Mouse (Mus musculus) heart, embryonic 10.5 days (tissue): ENCODE results near the gene Gm45717. TPM values are rescaled to one million over a fixed set of nuclear protein-coding genes. Genes with fewer than 3 reads are reported as not detected.

Experiments
- DNase-seq: peaks from one replicate; pipeline ENCODE4 v3.0.0-alpha.2; 2017; ENCODE audit warnings: low spot score
- H3K27ac ChIP-seq: fragments of 300-500 bp; sonication (generic); 2 replicates; pipeline ENCODE4 v1.5.1; 2016; ENCODE audit warnings: mild to moderate bottlenecking
- H3K27me3 ChIP-seq: fragments of 300-500 bp; sonication (generic); 2 replicates; pipeline ENCODE4 v1.6.1; 2016; ENCODE audit warnings: mild to moderate bottlenecking; ENCODE audit not compliant: poor library complexity, insufficient read depth, severe bottlenecking
- H3K36me3 ChIP-seq: fragments of 300-500 bp; sonication (generic); 2 replicates; pipeline ENCODE4 v1.6.1; 2016; ENCODE audit warnings: mild to moderate bottlenecking, moderate library complexity
- H3K4me1 ChIP-seq: fragments of 300-500 bp; sonication (generic); 2 replicates; pipeline ENCODE4 v1.6.1; 2016; ENCODE audit warnings: mild to moderate bottlenecking
- H3K4me3 ChIP-seq: fragments of 300-500 bp; sonication (generic); 2 replicates; pipeline ENCODE4 v1.5.1; 2016; ENCODE audit warnings: mild to moderate bottlenecking, moderate library complexity
- H3K9me3 ChIP-seq: fragments of 300-500 bp; sonication (generic); 2 replicates; pipeline ENCODE4 v1.6.1; 2016; ENCODE audit warnings: mild to moderate bottlenecking, moderate library complexity
- WGBS: fragments of 180-500 bp; shearing (Covaris S2); methylation state at CpG from one replicate; pipeline ENCODE4 v1.1.7; 2016; 5-methylcytosine and 5-hydroxymethylcytosine counted together
- polyA plus RNA-seq: library from polyadenylated mRNA; unstranded; fragments of >200 nt; fragmentation: Nextera tagmentation; extraction: Ambion mirVana; gene quantifications from 2 replicates; pipeline ENCODE4 v1.2.1, GENCODE M21; 2016

Gm45717 gene
- polyA plus RNA-seq, 1 experiment from 2014 or later = not detected

DNA sequence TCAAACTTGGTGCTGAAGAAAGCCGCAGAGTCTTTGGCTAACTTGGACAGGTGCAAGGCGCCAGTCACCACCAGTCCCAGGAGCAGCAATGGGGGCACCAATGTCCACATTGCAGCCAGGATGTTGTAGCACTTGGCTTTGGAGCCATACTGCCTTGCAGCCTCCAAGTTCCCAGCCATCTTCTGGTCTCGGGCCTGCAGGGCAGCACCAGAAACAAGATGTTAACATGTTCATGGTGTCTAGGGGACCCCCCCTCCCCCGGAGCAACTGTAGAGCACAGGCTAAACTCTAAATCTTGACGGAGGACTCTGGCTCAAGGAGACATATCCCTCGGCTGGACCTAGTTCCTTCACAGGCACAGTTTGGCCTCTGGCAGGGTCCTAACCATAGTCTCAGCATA lies 6.5 kb downstream of the Gm45717 start:
- H3K36me3 ChIP-seq = peaks cover 56% of the 10 kb centered on the region
- H3K4me1 ChIP-seq = peaks cover 50% of the 10 kb centered on the region
- 82% methylated on average over 6 of the region's 6 CpGs for WGBS
- 0 out of 2 replicates have a peak, but pooled peaks cover 1% of the 10 kb centered on the region for H3K27me3 ChIP-seq
- H3K4me3 ChIP-seq = no peak overlapping the region
- H3K27ac ChIP-seq = no peak overlapping the region
- DNase-seq = peak; percentile 70
- no peaks in the 10 kb centered on the region for H3K9me3 ChIP-seq

DNA sequence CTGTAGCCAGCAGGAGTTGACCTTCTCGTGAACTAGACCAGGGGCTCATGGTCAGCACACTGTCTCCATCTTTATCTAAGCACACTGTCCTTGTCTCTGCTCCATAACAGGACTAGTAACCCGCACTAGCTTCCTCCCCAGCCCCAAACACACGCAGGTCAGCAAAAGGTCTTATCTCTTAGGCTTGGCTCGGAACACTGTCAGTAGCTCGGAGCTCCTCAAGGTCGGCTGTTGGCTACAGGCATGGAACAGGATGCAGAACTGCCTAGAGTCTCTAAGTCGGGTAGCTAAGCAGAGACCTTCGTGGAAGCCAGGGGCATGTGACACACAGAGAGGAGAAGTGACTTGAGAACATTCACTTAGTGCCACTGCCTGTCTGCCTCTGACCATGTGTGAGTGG lies 7.6 kb downstream of the Gm45717 start:
- H3K27me3 ChIP-seq = peaks cover 6% of the 10 kb centered on the region; the same call in 1 of the 2 replicates
- no peaks in the 10 kb centered on the region for H3K9me3 ChIP-seq
- no peak overlapping the region for H3K4me3 ChIP-seq
- peaks cover 55% of the 10 kb centered on the region for H3K36me3 ChIP-seq
- WGBS = 44% methylated on average over 8 of the region's 8 CpGs
- H3K27ac ChIP-seq = 0 out of 2 replicates have a peak overlapping the region, but pooled peaks have one; percentile 48
- DNase-seq = no peak
- H3K4me1 ChIP-seq = peaks cover 40% of the 10 kb centered on the region

DNA sequence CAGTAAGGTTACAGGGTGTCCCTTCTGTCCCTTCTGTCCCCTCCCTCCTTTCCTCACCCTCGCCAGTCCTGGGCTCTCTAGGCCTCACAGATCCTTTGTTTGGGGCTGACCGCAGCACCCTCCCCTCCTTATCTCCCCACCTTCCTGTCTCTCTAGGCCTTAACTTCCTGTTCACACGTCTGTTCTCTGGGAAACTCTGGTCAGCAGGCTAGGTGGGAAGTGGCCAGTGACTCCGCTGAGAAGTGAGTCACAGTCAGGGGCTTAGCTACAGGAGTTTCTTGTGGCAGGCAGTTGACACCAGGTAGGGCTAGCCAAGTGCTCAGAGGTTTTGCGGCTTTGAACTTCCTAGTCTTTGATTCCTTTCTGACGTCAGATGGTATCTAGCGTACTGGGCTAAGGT lies 8.8 kb downstream of the Gm45717 start:
- peaks cover 10% of the 10 kb centered on the region; the same call in 1 of the 2 replicates for H3K27me3 ChIP-seq
- H3K4me1 ChIP-seq = peaks cover 43% of the 10 kb centered on the region
- no peak for DNase-seq
- H3K36me3 ChIP-seq = peaks cover 50% of the 10 kb centered on the region
- peak overlapping the region; percentile 62 for H3K27ac ChIP-seq
- H3K9me3 ChIP-seq = no peaks in the 10 kb centered on the region
- no peak overlapping the region for H3K4me3 ChIP-seq
- WGBS = 25% methylated on average over 7 of the region's 7 CpGs

DNA sequence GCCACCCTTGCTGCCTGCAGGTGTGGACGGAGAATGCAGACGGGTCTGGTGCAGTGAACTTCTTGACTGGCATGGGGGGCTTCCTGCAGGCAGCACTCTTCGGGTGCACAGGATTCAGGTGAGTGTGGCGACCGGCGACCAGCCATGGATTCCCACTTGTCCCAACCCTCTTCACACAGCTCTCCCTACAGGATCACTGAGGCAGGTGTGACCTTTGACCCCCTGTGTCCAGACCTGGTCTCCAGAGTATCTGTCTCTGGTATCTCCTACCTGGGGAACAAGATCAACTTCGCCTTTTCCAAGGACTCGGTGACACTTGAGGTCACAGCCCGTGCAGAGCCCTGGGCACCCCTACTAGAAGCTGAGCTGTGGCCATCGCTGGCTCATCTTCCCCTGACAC lies 9.4 kb downstream of the Gm45717 start:
- H3K27me3 ChIP-seq = peaks cover 10% of the 10 kb centered on the region; the same call in 1 of the 2 replicates
- H3K27ac ChIP-seq = peak overlapping the region; percentile 62
- H3K4me3 ChIP-seq = no peak overlapping the region
- DNase-seq = no peak
- peaks cover 50% of the 10 kb centered on the region for H3K36me3 ChIP-seq
- H3K4me1 ChIP-seq = peaks cover 46% of the 10 kb centered on the region
- 79% methylated on average over 10 of the region's 10 CpGs for WGBS
- H3K9me3 ChIP-seq = no peaks in the 10 kb centered on the region

DNA sequence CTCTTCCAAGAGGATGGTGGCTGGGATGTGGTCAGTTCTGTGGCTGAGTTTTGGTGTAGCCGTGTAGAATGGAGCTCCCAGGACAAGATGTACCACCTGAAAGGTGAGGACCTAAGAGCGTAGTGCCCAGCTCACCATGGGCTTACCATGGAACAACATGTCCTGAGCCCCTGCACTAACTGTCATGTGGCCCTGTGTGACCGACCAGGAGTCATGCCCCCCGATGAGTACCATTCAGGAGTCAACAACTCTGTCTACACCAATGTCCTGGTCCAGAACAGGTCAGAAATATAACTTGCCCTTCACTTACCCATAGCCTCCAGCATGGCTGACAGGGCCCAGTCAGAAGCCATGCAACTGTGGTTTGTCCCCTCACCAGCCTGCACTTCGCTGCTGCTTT lies 10.5 kb downstream of the Gm45717 start:
- WGBS = 86% methylated on average over 5 of the region's 5 CpGs
- Histone ChIP-seq H3K27ac (no peak overlapping the region), H3K4me3 (no peak overlapping the region), H3K27me3 (peaks cover 10% of the 10 kb centered on the region; the same call in 1 of the 2 replicates), H3K36me3 (peaks cover 50% of the 10 kb centered on the region), H3K4me1 (peaks cover 42% of the 10 kb centered on the region), H3K9me3 (no peaks in the 10 kb centered on the region)
- no peak for DNase-seq

DNA sequence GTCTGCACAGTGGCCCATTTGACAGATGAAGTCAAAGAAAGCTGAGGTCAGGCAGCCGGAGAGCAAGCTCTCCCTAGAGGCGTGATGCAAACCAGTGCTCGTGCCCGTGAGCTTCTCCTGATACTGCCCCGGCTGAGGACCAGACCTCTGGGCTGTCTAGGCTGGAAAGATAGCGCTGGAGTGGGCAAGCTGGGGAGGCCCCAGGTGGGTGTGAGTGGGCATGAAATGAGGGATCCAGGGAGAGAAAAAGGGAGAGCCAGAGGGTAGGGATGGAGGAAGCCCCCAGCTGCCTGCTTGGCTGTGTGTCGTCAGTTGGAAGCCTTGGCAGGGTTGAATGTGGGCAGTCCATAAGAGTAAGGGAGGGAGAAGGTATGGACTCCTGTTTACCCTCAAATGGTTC lies 11.5 kb downstream of the Gm45717 start:
- Histone ChIP-seq H3K4me1 (peaks cover 49% of the 10 kb centered on the region), H3K4me3 (no peak overlapping the region), H3K9me3 (no peaks in the 10 kb centered on the region), H3K36me3 (peaks cover 44% of the 10 kb centered on the region), H3K27ac (no peak overlapping the region), H3K27me3 (peaks cover 10% of the 10 kb centered on the region; the same call in 1 of the 2 replicates)
- no peak for DNase-seq
- 78% methylated on average over 7 of the region's 7 CpGs for WGBS

DNA sequence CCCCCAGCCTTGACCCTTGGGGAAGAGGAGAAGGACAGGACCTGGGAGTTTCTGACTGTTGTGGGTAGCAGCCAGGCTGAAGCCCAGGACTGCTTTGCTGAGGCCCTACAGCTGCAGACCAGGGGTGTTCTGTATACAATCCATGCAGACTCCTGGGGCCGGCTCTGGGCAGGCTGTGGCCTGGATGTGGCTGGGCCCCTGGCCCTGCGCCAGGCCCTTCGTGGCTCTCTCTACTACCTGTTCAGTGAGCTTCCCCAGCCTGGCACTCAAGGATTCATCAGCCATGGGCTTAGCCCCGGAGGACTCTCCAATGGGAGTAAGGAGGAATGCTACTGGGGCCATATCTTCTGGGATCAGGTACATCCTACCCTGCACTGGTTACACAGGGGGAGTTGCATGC lies 12.4 kb downstream of the Gm45717 start:
- no peaks in the 10 kb centered on the region for H3K9me3 ChIP-seq
- no peak overlapping the region for H3K4me3 ChIP-seq
- H3K4me1 ChIP-seq = peaks cover 47% of the 10 kb centered on the region
- H3K27ac ChIP-seq = 0 out of 2 replicates have a peak overlapping the region, but pooled peaks have one; percentile 3
- H3K27me3 ChIP-seq = peaks cover 10% of the 10 kb centered on the region; the same call in 1 of the 2 replicates
- WGBS = 84% methylated on average over 4 of the region's 4 CpGs
- no peak for DNase-seq
- peaks cover 36% of the 10 kb centered on the region for H3K36me3 ChIP-seq

DNA sequence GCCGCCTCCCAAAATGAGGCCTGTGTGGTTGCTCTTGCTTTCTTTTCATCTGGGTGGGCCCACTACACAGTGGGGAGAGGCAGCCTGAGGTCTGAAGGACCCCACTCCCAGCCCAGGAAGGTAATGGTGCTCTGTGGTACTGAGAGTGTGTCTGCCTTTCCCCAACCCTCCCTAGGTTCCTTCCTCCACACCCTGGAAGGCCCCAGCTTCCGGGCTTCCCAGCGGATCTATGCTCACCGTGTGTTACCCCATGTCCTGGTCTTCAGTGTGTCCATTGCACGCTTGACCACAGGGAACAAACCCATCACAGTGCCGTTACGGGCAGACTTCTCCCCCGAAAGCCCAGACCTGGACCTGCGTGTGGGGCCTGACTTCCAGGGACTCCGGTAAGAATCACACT lies 12.9 kb downstream of the Gm45717 start:
- H3K4me1 ChIP-seq = peaks cover 42% of the 10 kb centered on the region
- H3K4me3 ChIP-seq = no peak overlapping the region
- peak overlapping the region; percentile 3; the same call in 1 of the 2 replicates for H3K27ac ChIP-seq
- DNase-seq = no peak
- H3K27me3 ChIP-seq = peaks cover 10% of the 10 kb centered on the region; the same call in 1 of the 2 replicates
- 89% methylated on average over 10 of the region's 10 CpGs for WGBS
- peaks cover 30% of the 10 kb centered on the region for H3K36me3 ChIP-seq
- no peaks in the 10 kb centered on the region for H3K9me3 ChIP-seq

DNA sequence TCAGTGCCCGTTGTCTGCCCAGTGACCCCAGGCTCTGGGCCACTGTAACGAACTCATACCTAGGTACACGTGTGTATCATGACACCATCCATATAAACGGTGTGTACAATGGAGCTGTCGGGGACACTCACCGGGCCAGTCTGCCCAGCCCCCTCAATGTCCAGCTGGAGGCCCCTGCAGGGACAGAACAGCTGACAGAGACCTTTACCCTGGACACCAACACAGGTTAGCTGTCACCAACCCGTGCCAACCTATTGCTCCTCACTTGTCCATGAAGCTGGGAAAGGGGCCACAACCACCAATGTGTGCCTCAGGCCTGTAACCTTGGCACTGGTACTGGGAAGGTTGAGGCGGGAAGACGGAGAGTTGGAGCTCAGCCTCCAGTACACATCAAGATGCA lies 13.4 kb downstream of the Gm45717 start:
- no peak for DNase-seq
- peaks cover 25% of the 10 kb centered on the region for H3K36me3 ChIP-seq
- peaks cover 37% of the 10 kb centered on the region for H3K4me1 ChIP-seq
- no peaks in the 10 kb centered on the region for H3K9me3 ChIP-seq
- peaks cover 10% of the 10 kb centered on the region; the same call in 1 of the 2 replicates for H3K27me3 ChIP-seq
- H3K4me3 ChIP-seq = peak overlapping the region; percentile 71
- peak overlapping the region; percentile 94 for H3K27ac ChIP-seq
- WGBS = 73% methylated on average over 9 of the region's 9 CpGs

DNA sequence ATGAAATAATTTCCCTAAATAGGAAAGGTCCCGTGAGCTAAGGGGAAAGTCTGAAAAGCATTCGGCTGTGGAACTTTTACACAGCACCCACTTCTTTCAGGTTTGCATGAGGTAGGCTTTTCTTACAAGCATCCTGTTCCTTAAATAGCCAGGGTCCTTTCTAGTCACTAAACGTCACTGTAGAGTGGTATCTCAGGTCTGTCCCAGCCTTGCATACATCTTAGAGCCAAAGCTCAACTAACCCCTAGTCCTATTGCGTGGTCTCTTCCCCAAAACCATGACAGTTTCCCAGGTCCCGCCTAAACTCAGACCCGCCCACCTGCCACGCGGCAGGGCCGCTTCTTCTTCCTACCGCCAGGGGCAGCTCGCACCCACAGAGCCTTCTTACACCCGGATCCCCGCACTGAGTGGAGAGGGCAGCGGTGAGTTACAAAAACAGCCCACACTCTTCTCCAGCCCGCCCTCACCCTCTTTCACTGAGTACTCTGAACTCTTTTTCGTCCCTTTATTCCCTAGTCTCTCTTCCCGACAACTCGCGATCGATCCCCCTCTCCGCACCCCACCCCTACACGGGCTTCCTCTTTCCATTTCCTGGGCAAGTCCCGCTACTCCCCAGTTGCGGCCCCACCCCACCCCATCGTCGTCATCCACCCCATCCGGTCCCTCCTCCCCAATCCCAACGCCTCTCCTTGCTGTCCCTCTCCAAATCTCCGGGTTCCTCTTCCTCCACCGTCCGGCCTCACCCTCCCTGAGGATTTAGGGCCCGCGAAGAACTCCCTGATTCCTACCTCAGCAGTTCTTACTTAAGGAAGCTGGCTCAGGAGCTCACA lies 14.3 kb downstream of the Gm45717 start, which contains the start of gene Pgghg:
TSS of gene Pgghg (plus strand) at position 170 of the 830 bp plus-strand sequence.
- H3K4me1 ChIP-seq = peaks cover 30% of the 10 kb centered on the region
- H3K27me3 ChIP-seq = peaks cover 10% of the 10 kb centered on the region; the same call in 1 of the 2 replicates
- peak within 1 kb of the TSS; percentile 94 for H3K27ac ChIP-seq
- H3K4me3 ChIP-seq = peak within 1 kb of the TSS; percentile 71
- 3% methylated on average over 33 of the region's 33 CpGs for WGBS
- no peaks in the 10 kb centered on the region for H3K9me3 ChIP-seq
- DNase-seq = peak; percentile 95
- H3K36me3 ChIP-seq = peaks cover 18% of the 10 kb centered on the region

DNA sequence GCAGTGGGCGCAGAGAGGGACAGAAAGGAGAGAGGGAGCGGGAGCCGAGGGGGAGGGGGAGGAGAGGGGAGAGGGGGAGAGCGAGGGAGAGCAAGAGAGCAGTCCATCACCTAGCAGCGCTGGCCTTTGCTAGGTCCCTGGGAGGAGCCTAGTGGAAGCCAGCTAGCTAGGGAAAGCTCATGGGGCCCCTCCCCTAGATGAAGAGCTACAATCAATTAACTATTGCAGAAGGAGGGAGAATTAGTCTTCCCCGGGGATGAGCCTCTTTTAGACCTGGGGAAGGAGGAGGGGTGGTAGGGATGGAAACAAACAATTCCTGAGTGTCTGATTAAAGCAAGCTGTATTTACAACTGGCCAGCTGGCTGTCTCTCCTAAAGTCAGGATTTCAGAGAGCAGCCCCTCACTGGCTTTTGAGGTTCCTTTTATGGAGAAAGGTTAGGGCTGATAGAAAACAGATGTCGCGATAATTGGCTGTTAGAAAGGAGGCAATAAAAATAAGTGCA lies 16.0 kb downstream of the Gm45717 start:
- DNase-seq = no peak
- peaks cover 26% of the 10 kb centered on the region for H3K4me1 ChIP-seq
- peak overlapping the region; percentile 33; the same call in 1 of the 2 replicates for H3K4me3 ChIP-seq
- no peaks in the 10 kb centered on the region for H3K9me3 ChIP-seq
- peaks cover 2% of the 10 kb centered on the region; the same call in 1 of the 2 replicates for H3K36me3 ChIP-seq
- 0 out of 2 replicates have a peak overlapping the region, but pooled peaks have one; percentile 1 for H3K27ac ChIP-seq
- H3K27me3 ChIP-seq = peaks cover 14% of the 10 kb centered on the region; the same call in 1 of the 2 replicates
- 6% methylated on average over 8 of the region's 8 CpGs for WGBS

DNA sequence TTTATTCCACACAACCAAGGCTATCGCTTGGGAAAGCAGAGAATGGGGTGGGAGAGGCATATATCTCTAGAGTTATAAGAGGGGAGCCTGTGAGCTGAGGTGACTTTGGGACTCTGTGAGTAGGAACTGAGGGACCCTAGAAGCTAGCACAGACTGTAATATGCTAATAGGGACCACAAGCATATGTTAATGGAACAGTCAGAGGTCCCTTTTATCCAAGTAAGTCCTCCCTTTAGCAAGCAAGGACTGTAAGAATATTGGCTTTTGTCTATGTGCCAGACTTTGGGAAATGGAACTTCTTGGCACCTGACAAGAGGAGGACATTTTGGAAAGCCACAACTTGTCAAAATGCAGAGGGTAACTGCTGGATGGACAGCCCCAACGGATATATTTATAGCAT lies 16.8 kb downstream of the Gm45717 start:
- H3K9me3 ChIP-seq = no peaks in the 10 kb centered on the region
- 13% methylated on average over 2 of the region's 2 CpGs for WGBS
- DNase-seq = no peak
- H3K27me3 ChIP-seq = peaks cover 13% of the 10 kb centered on the region; the same call in 1 of the 2 replicates
- peaks cover 26% of the 10 kb centered on the region for H3K4me1 ChIP-seq
- H3K27ac ChIP-seq = no peak overlapping the region
- no peak overlapping the region for H3K4me3 ChIP-seq
- no peaks in the 10 kb centered on the region for H3K36me3 ChIP-seq

DNA sequence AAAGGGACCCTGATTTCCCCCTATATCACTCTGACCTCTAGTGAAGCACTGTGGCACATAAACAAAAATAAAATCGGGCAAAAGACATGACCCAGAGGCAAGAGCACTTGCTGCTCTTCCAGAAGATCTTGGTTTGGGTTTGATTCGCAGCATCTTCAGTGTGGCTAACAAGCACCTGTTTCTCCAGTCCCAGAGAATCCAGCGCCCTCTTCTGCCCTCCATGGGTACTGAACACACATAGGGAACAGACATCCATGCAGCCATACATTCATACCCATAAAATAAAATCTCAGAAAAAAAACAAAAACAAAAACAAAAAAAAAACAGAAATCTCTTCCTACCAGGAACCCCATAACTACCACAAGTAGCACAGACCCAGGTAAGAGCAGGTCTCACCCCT lies 17.3 kb downstream of the Gm45717 start:
- H3K4me1 ChIP-seq = peaks cover 26% of the 10 kb centered on the region
- no peaks in the 10 kb centered on the region for H3K9me3 ChIP-seq
- no peak overlapping the region for H3K27ac ChIP-seq
- no peak overlapping the region for H3K4me3 ChIP-seq
- no peak for DNase-seq
- 36% methylated on average over 3 of the region's 3 CpGs for WGBS
- H3K36me3 ChIP-seq = no peaks in the 10 kb centered on the region
- peaks cover 13% of the 10 kb centered on the region; the same call in 1 of the 2 replicates for H3K27me3 ChIP-seq
